Mouse (Mus musculus) erythroid progenitor cell, adult 5-6 weeks (primary cell): Measurements from ENCODE around the gene Rnf24. TPM values are rescaled to one million over a fixed set of nuclear protein-coding genes. Genes with fewer than 3 reads are reported as not detected.
A peak's percentile ranks its signal among the peaks of the same experiment; 100 is the strongest.

Experiments
- ATAC-seq: replicated peaks from 2 replicates; pipeline ENCODE4 v1.8.0; 2016; ENCODE audit warnings: moderate number of reproducible peaks, mild to moderate bottlenecking, moderate TSS enrichment, inconsistent platforms; ENCODE audit not compliant: poor library complexity, low FRiP score, severe bottlenecking
- total RNA-seq, 2 experiments: library from RNA; stranded (forward) in 1 of 2; stranded (reverse) in 1 of 2; fragments of 150-400 nt in 1 of 2; fragments of 186-747, 209-891 nt in 1 of 2; gene quantifications; 2 replicates each; pipeline versions ENCODE4 v1.2.3 to v1.2.4; 2015 to 2017; ENCODE audit warnings: low replicate concordance in 2 of 2

Rnf24 gene
- total RNA-seq (2015; ENCODE audit: low replicate concordance) (1.1 and 2.9 TPM in 2 replicates), total RNA-seq (2017; ENCODE audit: low replicate concordance) (0.77 and 6.4 TPM in 2 replicates)

- ATAC-seq, result peak; percentile 96
These were observed at the start of gene Rnf24 for GRCm38 (mm10) chr2:131352747-131353563. TSS of gene Rnf24 (minus strand) at chr2:131352892.

DNA sequence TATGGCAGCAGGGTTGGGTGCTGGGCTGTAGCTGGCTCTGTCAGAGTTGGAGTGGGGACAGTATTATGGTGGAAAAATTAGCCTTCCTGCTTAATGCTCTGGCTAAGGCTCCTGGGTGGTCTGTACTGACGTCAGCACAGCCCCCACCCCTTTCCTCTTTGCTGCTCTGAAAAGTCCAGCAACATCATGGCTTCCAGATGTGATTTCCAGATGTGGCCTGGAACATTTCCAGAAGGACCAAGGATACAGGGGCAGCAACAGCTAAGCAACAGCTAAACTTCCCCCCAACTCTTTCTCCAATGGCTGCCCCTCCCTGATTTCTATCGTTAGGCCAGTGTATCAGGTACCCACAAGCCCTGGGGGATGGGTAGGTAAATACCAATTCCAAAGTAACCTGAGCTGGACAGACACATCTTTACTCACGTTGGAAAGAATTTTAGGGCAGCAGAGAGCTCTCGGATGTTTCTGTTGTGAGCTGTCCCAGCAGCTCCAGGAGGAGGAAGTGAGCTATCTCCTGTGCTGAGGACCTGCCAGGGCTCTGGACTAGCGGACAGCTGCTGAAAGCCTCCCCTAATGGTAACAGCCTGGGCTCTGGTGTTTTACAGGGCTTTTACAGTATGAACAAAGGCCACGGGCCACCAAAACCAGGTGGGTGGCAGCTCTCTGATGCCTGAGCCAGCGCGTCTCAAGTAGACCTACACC lies 49.3 kb upstream of the Rnf24 start:
- no peak for ATAC-seq

GRCm38 (mm10) chr2:131400846-131401245 lies 48.2 kb upstream of the Rnf24 start:
- ATAC-seq, result no peak

DNA sequence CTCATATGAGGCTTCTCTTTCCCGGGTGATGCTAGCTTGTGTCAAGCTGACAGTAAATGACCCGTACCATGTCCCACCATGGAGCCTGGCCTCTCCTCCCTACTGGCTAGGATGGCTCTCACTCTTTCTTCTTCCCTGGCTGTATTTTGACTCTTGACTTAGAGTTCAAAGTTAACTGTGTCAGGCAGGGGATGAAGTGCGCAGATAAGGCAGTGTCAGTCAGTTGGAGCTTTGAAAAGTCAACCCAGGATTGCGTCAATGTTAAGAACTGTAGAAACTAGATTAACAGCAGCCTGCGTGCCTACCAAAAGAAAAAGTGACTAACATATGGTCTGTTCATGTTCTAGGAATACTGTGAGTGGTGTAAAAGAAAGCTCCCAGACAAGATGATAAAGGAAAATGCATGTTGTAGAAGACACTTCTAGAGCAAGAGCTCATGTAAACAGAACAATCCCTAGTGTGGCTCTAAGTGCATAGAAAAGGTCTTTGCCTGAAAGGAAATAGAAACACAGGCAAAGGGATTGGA lies 44.7 kb upstream of the Rnf24 start:
- no peak for ATAC-seq

GRCm38 (mm10) chr2:131386350-131386962 lies 33.8 kb upstream of the Rnf24 start:
- ATAC-seq, result no peak

DNA sequence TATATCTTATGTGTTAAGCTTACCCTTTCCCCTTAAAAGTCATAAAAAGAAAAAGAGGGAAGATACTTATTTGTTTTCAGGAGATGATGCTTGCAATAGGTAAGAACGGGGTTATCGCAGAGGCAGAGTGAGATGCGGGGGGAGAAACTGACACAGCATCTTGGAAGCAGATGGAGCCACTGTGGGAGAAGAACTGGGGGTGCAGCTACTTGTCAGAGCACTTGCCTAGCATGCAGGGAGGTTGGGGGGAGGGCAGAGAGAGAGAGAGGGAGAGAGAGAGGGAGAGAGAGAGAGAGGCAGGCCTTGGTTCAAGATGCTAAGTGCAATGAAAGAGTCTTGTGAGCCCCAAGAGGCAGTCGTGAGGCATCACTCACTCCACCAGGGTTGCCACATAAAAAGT lies 32.5 kb upstream of the Rnf24 start:
- no peak for ATAC-seq

DNA sequence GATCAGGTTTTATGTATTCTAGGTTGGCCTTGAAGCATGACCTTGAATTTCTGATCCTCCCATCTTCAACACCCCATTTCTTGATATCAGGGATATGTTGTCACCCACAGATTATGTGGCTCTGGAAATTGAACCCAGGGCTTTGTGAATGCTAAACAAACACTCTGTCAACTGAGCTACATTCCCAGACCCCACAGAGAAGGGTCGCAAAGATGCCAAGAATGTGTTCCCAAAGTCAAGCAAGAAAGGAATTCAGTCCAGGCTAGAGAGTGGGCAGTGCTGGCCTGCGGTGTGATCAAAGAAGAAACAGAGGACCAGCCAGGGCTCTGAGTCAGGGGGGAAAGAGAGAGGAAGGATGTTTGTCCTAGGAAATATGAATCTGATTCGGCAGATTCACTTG lies 26.8 kb upstream of the Rnf24 start:
- no peak for ATAC-seq

GRCm38 (mm10) chr2:131378872-131379271 lies 26.2 kb upstream of the Rnf24 start:
- no peak for ATAC-seq

DNA sequence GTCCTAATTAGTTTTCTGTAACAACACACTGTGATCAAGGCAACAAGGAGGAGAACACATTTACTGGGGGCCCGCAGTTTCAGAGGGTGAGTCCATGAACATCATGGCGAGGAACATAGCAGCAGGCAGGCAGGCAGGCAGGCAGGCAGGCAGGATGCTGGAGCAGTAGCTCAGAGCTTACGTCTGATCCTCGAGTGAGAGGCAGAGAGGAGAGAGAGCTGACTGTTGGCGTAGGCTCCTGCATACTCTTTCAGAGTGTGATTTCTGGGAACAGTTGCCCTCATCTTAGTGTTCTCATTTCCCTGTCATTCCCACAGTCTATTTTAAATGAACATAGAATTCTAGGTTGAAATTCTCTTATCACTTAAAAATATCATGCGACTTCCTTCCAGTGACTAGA lies 24.4 kb upstream of the Rnf24 start:
- no peak for ATAC-seq

DNA sequence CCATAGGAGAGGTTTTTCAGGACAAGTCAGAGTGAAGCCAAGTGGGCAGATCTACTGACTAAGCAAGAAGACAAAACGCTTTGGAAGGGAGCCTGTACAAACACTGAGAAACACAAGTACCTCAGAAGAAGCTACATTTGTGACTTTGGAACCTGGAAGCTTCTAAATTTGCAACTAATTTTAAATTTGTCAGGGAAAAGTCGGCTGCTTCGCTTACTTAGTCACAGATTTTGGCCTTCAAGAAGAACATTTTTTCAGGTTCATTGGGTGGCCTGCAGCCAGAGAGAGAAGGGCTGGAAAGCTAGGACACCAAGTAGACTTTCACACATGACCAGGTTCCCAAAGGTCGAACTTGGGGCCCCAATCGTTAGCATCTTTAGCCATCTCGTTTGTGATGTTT lies 21.0 kb upstream of the Rnf24 start:
- no peak for ATAC-seq

DNA sequence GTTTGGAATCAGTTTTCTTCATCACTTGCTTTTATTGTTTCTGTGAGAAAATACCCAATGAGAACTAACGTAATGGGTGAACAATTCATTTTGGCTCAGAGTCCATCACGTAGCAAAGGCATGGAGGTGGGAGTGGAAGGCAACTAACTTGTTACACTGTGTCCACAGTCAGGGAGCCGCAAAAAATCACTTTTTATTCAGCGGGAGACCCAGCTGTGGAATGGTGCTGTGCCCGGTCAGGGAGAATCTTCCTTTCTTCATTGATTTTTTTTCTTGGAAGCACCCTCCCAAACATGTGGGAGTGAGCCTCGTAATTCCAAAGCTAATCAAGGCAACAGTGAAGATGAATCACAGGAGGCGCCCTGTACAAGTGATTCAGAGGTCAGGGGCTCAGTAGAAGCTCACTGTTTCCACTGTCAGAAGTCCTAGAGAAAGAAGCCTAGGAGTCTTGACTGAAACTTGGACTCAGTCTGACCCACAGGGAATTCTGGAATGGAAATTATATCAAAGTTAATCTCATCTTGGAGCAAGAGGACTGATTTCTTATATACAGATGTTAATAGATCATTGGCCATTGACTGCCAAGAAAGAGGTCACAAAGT lies 19.7 kb upstream of the Rnf24 start:
- ATAC-seq, result no peak

GRCm38 (mm10) chr2:131371811-131372210 lies 19.1 kb upstream of the Rnf24 start:
- no peak for ATAC-seq

GRCm38 (mm10) chr2:131370828-131371227 lies 18.1 kb upstream of the Rnf24 start:
- no peak for ATAC-seq

DNA sequence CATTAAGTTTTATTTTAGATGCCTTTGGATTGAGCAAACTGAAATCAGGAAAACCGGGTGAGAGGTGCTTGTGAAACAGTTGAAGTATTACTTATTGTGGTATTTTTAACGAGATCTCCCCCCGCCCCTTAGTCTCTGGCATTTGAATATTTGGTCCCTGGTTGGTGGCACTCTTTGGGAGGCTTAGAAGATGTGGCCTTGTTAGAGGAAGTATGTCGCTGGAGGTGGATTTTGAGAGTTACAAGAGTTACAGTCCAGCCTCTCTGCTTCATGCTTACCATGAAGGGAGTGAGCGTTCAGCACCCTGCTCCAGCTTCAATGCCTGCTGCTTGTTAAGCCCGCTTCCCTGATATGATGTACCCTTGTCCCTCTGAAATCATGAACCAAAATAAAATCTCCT lies 12.0 kb upstream of the Rnf24 start:
- no peak for ATAC-seq

- no peak for ATAC-seq
These were observed 5.8 kb upstream of the Rnf24 start for GRCm38 (mm10) chr2:131358481-131358880.

DNA sequence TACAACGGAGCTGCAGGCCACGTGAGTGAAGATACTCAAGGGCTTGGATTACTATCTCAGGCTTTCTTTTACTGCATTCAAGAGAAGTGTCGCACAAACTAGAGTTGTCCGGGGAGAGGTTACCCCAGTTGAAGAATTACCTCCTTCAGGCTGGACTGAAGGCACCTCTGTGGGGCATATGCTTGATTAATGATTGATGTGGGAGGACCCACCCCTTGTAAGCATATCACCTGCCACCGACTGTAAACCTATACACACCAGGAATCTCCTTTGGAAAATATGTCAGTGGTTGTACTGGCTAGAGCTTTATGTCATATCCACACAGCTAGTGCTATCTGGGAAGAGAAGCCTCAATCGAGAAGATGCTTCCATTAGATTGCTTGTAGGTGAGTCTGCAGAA lies 1.4 kb upstream of the Rnf24 start:
- ATAC-seq, result no peak

- ATAC-seq, result no peak
These were observed 848 bp upstream of the Rnf24 start for GRCm38 (mm10) chr2:131353564-131353915.

GRCm38 (mm10) chr2:131351968-131352746 lies 535 bp downstream of the Rnf24 start:
- peak; percentile 43 for ATAC-seq

DNA sequence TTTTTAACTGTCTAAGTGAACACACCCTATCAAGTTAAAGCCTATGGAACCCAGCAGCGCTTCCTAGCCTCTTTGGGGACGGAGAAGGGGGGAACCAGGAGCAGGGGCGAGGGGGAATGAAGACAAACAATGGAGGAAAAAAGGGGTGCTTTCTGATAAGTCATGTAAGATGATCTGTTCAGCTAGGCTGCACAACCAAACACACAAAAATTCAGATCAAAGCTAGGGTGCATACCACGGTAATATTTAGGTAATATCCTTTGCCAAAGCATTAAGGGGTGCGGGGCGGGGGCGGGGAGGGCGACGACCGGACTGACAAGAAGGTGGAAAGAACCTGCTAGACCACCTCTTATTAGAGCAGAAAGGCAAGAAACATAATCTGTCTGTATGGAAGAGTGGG lies 1.2 kb downstream of the Rnf24 start:
- no peak for ATAC-seq

- ATAC-seq, result no peak
These were observed 2.4 kb downstream of the Rnf24 start for GRCm38 (mm10) chr2:131350301-131350700.
